Mouse (Mus musculus): ENCODE data around the gene Yaf2.
"Not testable (repeated sequence)": the region's sequence is repeated elsewhere in the genome, so short reads cannot be mapped to it uniquely, and the experiment has no call there.

Yaf2 gene

GRCm38 (mm10) chr15:93243202-93243601, 93.5 kb downstream of the Yaf2 start:
- DNase-seq = no peak

DNA sequence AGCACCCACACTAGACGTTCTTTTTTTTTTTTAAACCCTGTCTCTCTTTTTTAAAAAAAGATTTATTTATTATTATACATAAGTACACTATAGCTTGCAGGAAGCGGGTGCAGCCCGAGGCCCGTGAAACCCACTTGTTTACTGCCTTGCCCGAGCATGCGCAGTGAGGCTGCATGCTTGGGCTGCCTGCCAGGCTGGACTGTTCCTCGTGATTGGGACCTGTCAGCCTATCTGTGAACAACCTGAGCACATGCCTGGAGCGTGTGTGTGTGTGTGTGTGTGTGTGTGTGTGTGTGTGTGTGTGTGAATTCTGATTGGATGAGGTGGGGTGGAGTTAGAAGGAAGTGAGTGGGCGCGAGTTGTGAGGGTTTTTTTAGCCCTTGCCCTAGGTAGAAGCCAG, 100.3 kb downstream of the Yaf2 start:
- not testable (repeated sequence) for DNase-seq

Measured in right cerebral cortex, postnatal 14 days (tissue).